Mouse (Mus musculus): Measurements from ENCODE around the gene Rcan3.

GRCm38 (mm10) chr4:135439188-135439647, 5.6 kb upstream of the Rcan3 start:
- TF ChIP-seq POLR2A (IDR thresholded peaks at IDR 0.05; ENCODE audit: borderline replicate concordance, low read depth, low read length): no peak
- no peak for TF ChIP-seq CTCF (IDR thresholded peaks at IDR 0.05; ENCODE audit: low read depth, low read length)
